Mouse (Mus musculus) neural tube, embryonic 12.5 days (tissue): Measurements from ENCODE around the gene Cpsf4l. TPM values are rescaled to one million over a fixed set of nuclear protein-coding genes. Genes with fewer than 3 reads are reported as not detected.

Experiments
- ATAC-seq: fragments of 200-750 bp; cut with Nextera tagmentation; 2 replicates; pipeline ENCODE4 v1.8.0; 2017; ENCODE audit warnings: low read depth, mild to moderate bottlenecking, moderate TSS enrichment, moderate library complexity; ENCODE audit not compliant: low FRiP score
- H3K27ac ChIP-seq: fragments of 300-500 bp; sonication (generic); 2 replicates; pipeline ENCODE4 v1.5.1; 2016
- H3K27me3 ChIP-seq: fragments of 300-500 bp; sonication (generic); replicated peaks from 2 replicates; pipeline ENCODE4 v1.6.1; 2016; ENCODE audit warnings: mild to moderate bottlenecking
- H3K36me3 ChIP-seq: fragments of 300-500 bp; sonication (generic); 2 replicates; pipeline ENCODE4 v1.6.1; 2016; ENCODE audit warnings: mild to moderate bottlenecking
- H3K4me1 ChIP-seq: fragments of 300-500 bp; sonication (generic); 2 replicates; pipeline ENCODE4 v1.6.1; 2016
- H3K4me2 ChIP-seq: fragments of 300-500 bp; sonication (generic); replicated peaks from 2 replicates; pipeline ENCODE4 v1.6.1; 2016; ENCODE audit warnings: mild to moderate bottlenecking
- H3K4me3 ChIP-seq: fragments of 300-500 bp; sonication (generic); 2 replicates; pipeline ENCODE4 v1.5.1; 2016
- H3K9ac ChIP-seq: fragments of 300-500 bp; sonication (generic); 2 replicates; pipeline ENCODE4 v1.6.1; 2016; ENCODE audit warnings: mild to moderate bottlenecking
- H3K9me3 ChIP-seq: fragments of 300-500 bp; sonication (generic); 2 replicates; pipeline ENCODE4 v1.6.1; 2016; ENCODE audit warnings: mild to moderate bottlenecking
- WGBS: fragments of 180-500 bp; shearing (Covaris S2); methylation state at CpG from one replicate; pipeline ENCODE4 v1.1.7; 2016; 5-methylcytosine and 5-hydroxymethylcytosine counted together
- polyA plus RNA-seq: library from polyadenylated mRNA; unstranded; fragments of >200 nt; fragmentation: Nextera tagmentation; extraction: Ambion mirVana; gene quantifications from 2 replicates; pipeline ENCODE4 v1.2.1, GENCODE M21; 2016

Gene Cpsf4l
- polyA plus RNA-seq, 1 experiment from 2014 or later = 0.38 TPM

DNA sequence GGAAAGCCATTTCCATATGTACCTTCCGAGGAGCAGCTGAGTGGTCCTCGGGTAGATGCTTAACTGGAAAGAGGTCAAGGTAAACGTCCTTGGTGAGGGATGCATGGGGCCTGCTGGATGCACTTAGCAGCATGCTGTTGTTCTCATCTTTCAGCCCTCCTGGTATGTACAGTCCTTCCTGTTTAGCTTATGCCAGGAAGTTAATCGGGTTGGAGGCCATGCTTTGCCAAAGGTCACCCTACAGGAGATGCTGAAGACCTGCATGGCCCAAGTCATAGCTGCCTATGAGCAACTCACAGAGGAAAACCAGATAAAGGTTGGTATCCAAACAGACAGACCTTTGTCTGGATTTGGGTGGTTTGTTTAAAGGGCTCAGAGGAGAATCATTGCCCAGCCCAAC is 52.6 kb downstream of the Cpsf4l start:
- Histone ChIP-seq H3K9ac (no peak overlapping the region), H3K27ac (no peak overlapping the region), H3K4me1 (peaks cover 20% of the 10 kb centered on the region; the same call in 1 of the 2 replicates), H3K9me3 (no peaks in the 10 kb centered on the region), H3K4me3 (no peak overlapping the region), H3K4me2 (0 out of 2 replicates have a peak overlapping the region, but pooled peaks have one; percentile 12), H3K36me3 (peaks cover 99% of the 10 kb centered on the region), H3K27me3 (no peaks in the 10 kb centered on the region)
- ATAC-seq = no peak
- WGBS = 77% methylated on average over 4 of the region's 4 CpGs

DNA sequence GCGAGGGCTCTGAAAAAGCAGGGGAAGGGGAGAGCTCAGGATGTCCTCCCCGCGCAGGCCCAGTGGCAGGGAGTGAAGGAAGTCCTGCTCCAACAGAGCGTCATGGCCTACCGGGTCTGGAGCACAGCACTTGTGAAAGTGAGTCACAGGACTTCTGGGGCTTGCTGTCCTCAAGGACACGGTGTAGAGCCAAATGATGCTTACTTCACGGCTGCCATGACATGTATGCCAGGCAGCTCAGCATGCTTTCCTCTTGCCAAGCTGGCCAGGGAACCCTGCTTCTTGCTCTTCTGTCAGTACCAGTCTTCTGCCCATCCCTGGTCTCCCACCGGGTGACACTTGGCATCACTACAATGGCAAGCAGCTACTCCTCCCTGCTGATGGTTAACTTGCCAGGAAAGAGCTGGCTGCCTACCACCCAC is 53.3 kb downstream of the Cpsf4l start:
- 88% methylated on average over 8 of the region's 8 CpGs for WGBS

GRCm38 (mm10) chr11:113654561-113655270 is 55.1 kb downstream of the Cpsf4l start:
- H3K9ac ChIP-seq = no peak overlapping the region
- H3K4me3 ChIP-seq = no peak overlapping the region
- H3K9me3 ChIP-seq = no peaks in the 10 kb centered on the region
- H3K4me2 ChIP-seq = no peak overlapping the region
- ATAC-seq = no peak
- H3K27ac ChIP-seq = no peak overlapping the region
- peaks cover 29% of the 10 kb centered on the region for H3K4me1 ChIP-seq
- no peaks in the 10 kb centered on the region for H3K27me3 ChIP-seq
- 82% methylated on average over 18 of the region's 18 CpGs for WGBS
- H3K36me3 ChIP-seq = peaks cover 82% of the 10 kb centered on the region

More for the DNA sequence above, 53.3 kb downstream of the Cpsf4l start:
- peaks cover 20% of the 10 kb centered on the region; the same call in 1 of the 2 replicates for H3K4me1 ChIP-seq
- H3K9ac ChIP-seq = no peak overlapping the region
- peaks cover 99% of the 10 kb centered on the region for H3K36me3 ChIP-seq
- H3K4me2 ChIP-seq = no peak overlapping the region
- no peaks in the 10 kb centered on the region for H3K9me3 ChIP-seq
- no peak overlapping the region for H3K4me3 ChIP-seq
- no peaks in the 10 kb centered on the region for H3K27me3 ChIP-seq
- ATAC-seq = no peak
- H3K27ac ChIP-seq = no peak overlapping the region

GRCm38 (mm10) chr11:113654105-113654504 is 55.7 kb downstream of the Cpsf4l start:
- 95% methylated on average over 15 of the region's 15 CpGs for WGBS
- H3K4me1 ChIP-seq = peaks cover 29% of the 10 kb centered on the region
- no peak overlapping the region for H3K27ac ChIP-seq

GRCm38 (mm10) chr11:113652516-113652915 is 57.3 kb downstream of the Cpsf4l start:
- H3K36me3 ChIP-seq = peaks cover 60% of the 10 kb centered on the region
- H3K27ac ChIP-seq = no peak overlapping the region

More at GRCm38 (mm10) chr11:113654105-113654504, 55.7 kb downstream of the Cpsf4l start:
- peaks cover 76% of the 10 kb centered on the region for H3K36me3 ChIP-seq
- no peak overlapping the region for H3K9ac ChIP-seq
- H3K4me3 ChIP-seq = no peak overlapping the region
- H3K9me3 ChIP-seq = no peaks in the 10 kb centered on the region
- ATAC-seq = no peak
- H3K27me3 ChIP-seq = no peaks in the 10 kb centered on the region
- H3K4me2 ChIP-seq = no peak overlapping the region

DNA sequence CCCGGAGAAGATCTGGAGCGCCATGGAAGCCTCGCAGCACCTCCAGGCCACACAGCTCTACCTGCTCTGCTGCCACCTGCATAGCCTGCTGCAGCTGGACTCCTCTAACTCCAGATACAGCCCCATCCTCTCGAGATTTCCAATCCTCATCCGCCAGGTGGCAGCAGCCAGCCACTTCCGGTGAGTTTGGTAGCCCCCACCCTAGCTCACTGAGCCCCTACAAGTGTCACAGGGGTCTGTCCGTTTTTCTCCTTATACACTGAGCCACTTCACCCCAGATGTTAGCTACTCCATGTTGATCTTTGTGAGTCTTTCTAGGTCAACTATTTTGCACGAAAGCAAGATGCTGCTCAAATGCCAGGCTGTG is 57.9 kb downstream of the Cpsf4l start:
- no peak overlapping the region for H3K4me3 ChIP-seq
- no peaks in the 10 kb centered on the region for H3K27me3 ChIP-seq
- no peaks in the 10 kb centered on the region for H3K9me3 ChIP-seq
- no peak overlapping the region for H3K27ac ChIP-seq
- peak; percentile 25; the same call in 1 of the 2 replicates for ATAC-seq
- H3K9ac ChIP-seq = no peak overlapping the region
- H3K36me3 ChIP-seq = peaks cover 54% of the 10 kb centered on the region
- WGBS = 48% methylated on average over 8 of the region's 8 CpGs
- H3K4me2 ChIP-seq = peak overlapping the region; percentile 20; the same call in 1 of the 2 replicates
- H3K4me1 ChIP-seq = peaks cover 34% of the 10 kb centered on the region

More at GRCm38 (mm10) chr11:113652516-113652915, 57.3 kb downstream of the Cpsf4l start:
- Histone ChIP-seq H3K27me3 (no peaks in the 10 kb centered on the region), H3K9me3 (no peaks in the 10 kb centered on the region), H3K9ac (no peak overlapping the region), H3K4me3 (no peak overlapping the region), H3K4me2 (no peak overlapping the region), H3K4me1 (peaks cover 39% of the 10 kb centered on the region)
- WGBS = 76% methylated on average over 6 of the region's 6 CpGs
- ATAC-seq = no peak

DNA sequence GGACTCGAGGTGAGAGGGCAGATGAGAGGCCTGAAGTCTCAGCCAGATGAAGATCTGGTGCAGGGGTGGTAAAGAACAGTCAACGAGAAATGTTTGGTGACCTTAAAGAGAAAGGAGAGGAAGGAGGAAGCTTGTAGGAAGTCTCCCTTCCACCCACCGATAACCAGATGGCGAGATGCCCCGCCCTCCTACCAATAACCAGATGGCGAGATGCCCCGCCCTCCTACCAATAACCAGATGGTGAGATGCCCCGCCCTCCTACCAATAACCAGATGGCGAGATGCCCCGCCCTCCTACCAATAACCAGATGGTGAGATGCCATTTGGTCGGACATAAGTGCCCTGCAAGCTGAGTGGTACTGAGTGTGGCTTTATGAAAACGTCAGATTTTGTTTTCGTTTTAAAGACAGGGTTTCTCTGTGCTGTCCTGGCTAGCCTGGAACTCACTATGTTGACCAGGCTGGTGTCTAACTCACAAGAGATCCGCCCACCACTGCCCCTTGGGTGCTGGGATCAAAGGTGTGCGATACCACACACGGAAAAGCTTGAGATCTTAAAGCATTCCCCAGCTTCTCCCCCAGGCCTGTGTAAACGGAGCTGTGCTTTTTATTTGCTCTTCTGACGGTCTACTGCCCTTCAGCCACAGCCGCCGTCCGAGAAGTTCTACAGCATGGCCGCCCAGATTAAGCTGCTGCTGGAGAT is 58.5 kb downstream of the Cpsf4l start:
- Histone ChIP-seq H3K4me3 (no peak overlapping the region), H3K27ac (no peak overlapping the region; the same call in 1 of the 2 replicates), H3K9me3 (no peaks in the 10 kb centered on the region), H3K4me1 (peaks cover 30% of the 10 kb centered on the region), H3K36me3 (peaks cover 48% of the 10 kb centered on the region), H3K27me3 (no peaks in the 10 kb centered on the region), H3K4me2 (peak overlapping the region; percentile 73), H3K9ac (no peak overlapping the region)
- 62% methylated on average over 22 of the region's 22 CpGs for WGBS
- peak; percentile 14; the same call in 1 of the 2 replicates for ATAC-seq

DNA sequence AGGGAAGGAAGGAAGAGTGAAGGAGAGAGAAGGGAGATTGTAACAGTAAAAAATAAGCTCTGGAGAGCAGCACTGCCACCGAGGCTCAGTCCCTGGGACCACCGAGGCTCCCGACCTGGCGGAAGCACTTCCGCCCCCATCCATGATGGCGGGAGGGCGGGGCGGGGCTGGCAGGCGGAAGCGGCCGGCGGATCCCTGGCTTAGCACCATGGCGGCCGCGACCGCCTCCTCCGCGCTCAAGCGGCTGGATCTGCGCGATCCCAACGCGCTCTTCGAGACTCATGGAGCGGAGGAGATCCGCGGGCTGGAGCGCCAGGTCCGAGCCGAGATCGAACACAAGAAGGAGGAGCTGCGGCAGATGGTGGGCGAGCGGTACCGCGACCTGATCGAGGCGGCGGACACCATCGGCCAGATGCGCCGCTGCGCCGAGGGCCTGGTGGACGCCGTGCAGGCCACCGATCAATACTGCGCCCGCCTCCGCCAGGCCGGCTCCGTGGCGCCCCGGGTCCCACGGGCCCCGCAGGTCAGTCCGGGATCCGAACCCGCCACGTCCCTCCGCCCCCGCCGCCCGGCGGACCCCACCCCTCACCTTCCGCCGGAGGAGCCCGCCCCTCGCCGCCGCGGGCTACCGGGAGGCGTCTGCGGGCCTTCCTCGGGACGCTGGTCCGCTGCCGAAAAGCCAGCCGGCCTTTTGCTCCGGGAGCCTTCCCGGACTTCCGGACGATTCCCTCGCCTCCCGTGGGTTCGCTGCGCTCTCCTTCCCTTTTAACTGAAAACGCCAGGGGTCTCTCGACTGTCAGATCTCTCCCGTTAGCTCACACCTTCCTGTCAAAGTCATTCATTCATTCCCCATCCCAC is 60.2 kb downstream of the Cpsf4l start, which contains the start of gene Slc39a11:
Gene Slc39a11 (minus strand): TSS at position 727 of the 858 bp plus-strand sequence.
- Histone ChIP-seq H3K4me3 (peak within 1 kb of the TSS; percentile 97), H3K36me3 (peaks cover 31% of the 10 kb centered on the region), H3K9ac (peak within 1 kb of the TSS; percentile 92), H3K4me1 (peaks cover 27% of the 10 kb centered on the region), H3K27ac (peak within 1 kb of the TSS; percentile 73), H3K27me3 (no peaks in the 10 kb centered on the region), H3K4me2 (peak within 1 kb of the TSS; percentile 73), H3K9me3 (no peaks in the 10 kb centered on the region)
- ATAC-seq = peak; percentile 86
- under 1% methylated on average over 80 of the region's 91 CpGs for WGBS

GRCm38 (mm10) chr11:113648690-113649352 is 61.0 kb downstream of the Cpsf4l start, which contains the start of gene Cog1:
TSS of gene Cog1 (plus strand) at chr11:113649169.
- ATAC-seq = no peak
- peak within 1 kb of the TSS; percentile 73 for H3K4me2 ChIP-seq
- H3K27ac ChIP-seq = peak within 1 kb of the TSS; percentile 73
- H3K27me3 ChIP-seq = no peaks in the 10 kb centered on the region
- peaks cover 27% of the 10 kb centered on the region for H3K4me1 ChIP-seq
- H3K4me3 ChIP-seq = peak within 1 kb of the TSS; percentile 97
- 42% methylated on average over 26 of the region's 26 CpGs for WGBS
- H3K9me3 ChIP-seq = no peaks in the 10 kb centered on the region
- H3K9ac ChIP-seq = peak within 1 kb of the TSS; percentile 92
- H3K36me3 ChIP-seq = peaks cover 23% of the 10 kb centered on the region
